Mouse (Mus musculus): ENCODE results near the gene Proser3.
"Not testable (repeated sequence)": the region's sequence is repeated elsewhere in the genome, so short reads cannot be mapped to it uniquely, and the experiment has no call there.

Proser3 gene

DNA sequence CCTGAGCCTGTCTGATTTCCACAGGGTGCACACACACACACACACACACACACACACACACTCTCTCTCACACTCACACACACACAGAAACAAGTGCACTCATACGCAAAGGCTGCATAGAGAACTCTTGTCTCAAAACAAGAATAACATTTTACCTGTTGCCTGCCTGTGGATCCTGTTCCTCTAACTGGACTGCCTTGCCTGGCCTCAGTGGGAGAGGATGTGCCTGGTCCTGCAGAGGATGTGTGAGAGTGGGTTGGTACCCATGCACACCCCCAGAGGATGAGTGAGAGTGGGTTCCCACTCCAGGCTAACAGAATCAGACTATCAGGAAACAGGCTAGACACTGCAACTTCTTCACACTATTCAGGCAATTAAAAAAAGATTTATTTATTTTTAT, 1.5 kb downstream of the Proser3 start:
- DNase-seq (ENCODE audit: inconsistent age in 2 of 2, low spot score in 1 of 2) = peak in 1 of 2 experiments; percentile 38

DNA sequence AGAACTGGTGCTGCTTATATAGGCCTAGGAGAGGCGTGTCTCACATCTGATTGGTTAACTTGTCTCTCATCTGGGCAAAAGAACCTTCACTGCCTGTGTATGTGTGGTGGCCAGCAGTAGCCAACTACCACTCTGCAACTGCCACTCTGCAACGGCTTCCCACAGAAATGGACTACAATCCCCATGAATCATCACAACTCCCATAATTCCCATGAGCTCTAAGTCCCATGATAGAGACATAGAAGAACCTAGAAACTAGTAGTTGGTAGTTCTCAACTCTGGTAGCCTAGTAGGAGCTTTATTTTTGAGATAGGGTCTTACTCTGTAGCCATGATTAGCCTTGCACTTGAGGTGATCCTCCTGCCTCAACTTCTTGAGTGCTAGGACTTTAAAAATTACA, 2.2 kb downstream of the Proser3 start:
- DNase-seq (ENCODE audit: inconsistent age in 2 of 2, low spot score in 1 of 2) = no peak

DNA sequence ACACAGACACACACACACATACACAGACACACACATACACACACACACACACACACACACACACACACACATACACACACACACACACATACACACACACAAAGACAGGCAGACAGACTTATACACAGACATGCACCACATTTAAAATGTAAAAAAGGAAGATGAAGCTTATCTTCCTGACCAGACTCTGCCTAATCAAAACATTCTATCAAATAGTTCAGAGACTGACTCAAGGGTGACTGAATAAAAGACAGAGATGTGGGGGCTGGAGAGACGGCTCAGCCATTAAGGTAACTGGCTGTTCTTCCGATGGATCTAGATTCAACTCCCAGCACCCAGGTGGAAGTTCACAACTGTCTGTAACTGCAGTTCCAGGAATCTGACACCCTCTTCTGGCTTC, 7.8 kb downstream of the Proser3 start:
- DNase-seq (ENCODE audit: inconsistent age in 2 of 2, low spot score in 1 of 2) = no peak

DNA sequence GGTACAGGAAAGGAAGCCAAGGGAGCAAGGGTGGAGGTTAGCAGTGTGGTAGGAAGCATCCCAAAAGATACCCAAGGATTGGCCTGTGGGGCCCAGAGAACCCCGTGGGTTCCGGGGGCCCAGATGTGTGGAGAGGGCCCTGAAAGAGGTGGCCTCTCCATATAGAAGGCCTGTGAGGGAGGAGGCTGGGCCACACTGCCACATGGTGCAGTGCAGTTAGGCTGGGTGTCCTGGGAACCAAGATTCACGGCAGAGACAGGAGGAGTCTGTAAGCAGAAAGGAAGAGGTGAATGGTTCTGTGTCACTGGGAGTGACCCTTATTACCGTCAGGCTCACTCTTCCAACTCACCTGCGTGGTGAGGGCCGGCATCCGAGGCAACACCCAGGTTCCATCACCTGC, 11.5 kb downstream of the Proser3 start:
- no peak for DNase-seq (ENCODE audit: inconsistent age in 2 of 2, low spot score in 1 of 2)

DNA sequence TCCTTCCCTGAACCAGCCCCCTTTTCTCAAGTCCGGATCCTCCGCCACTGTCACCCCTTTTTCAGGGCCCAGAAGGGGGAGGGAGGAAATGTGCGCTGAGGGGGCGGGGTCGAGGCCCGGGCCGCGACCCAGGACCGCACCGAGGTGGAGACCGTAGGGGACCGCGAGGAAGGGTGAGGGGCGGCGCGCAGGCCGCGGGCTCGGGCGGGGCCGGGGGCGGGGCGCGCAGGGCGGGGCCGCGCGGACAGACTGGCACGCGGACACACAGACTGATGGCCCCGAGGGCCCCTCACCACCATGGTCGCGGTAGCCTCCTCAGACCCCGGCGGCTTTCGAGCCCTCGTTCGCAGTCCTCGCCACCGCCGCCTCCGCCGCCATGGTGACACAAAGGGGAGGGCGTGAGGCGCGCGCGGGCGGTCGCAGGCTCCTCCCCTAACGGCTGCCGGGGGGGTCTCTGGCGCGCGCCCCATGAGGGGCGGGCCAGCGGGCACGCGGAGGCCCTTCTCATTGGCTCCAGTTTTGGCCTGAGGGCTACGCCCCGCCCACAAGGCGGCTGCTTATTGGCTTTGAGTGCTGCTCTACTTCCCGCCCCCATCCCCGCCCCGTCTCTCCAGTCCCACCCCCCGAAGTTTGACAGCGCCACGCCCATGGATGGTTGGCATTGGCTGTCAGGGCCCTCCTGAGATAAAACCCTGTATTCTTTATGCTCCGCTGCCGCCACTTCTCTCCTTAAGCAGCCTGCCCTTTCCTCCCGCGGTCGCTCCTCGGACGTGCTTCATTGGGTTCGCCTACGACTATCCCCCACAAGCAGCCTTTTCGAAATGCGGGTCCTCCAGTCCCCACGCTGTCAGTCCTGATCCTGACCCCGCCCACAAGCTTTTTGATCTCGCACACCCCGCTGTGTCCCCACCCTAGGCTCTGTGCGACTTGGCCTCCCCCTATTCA, 17.2 kb downstream of the Proser3 start, which contains the start of gene Arhgap33:
Gene Arhgap33 (minus strand): TSS at position 428 of the 945 bp plus-strand sequence.
- peak; percentile 97 to 98 for DNase-seq (ENCODE audit: inconsistent age in 2 of 2, low spot score in 1 of 2)

DNA sequence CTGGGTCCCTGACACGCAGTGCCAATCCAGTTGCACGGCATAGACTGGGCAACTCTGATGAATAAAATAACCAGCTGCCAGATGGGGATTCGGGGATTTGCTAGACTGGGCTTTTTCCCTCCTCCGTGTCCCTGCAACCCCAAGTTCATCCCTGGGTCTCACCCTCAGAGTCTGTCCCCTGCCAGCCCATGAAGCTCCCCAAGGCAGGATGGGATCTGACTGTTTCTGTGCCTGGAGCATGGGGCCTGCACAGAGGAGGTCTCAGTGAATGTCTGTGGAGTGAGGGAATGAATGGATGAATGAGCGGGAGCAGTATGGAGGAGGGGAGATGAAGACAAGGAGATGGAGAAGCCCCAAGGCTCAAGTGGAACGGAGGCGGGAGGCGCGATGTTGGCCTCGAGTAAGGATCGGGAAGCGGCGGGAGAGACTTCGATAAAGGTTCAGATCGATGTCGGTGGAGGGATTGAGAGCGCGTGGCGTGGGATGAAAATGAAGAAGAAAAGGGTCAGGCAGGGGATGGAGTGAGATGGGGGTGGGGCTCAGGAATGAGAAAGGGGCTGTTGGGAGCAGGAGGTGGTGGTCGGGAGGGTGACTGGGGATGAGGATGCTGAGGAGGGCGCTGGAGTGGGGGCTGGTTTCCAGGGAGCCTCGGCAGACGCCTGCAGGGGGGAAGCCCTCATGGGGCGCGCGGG, 18.0 kb downstream of the Proser3 start:
- peak in 1 of 2 experiments; percentile 34 for DNase-seq (ENCODE audit: inconsistent age in 2 of 2, low spot score in 1 of 2)

DNA sequence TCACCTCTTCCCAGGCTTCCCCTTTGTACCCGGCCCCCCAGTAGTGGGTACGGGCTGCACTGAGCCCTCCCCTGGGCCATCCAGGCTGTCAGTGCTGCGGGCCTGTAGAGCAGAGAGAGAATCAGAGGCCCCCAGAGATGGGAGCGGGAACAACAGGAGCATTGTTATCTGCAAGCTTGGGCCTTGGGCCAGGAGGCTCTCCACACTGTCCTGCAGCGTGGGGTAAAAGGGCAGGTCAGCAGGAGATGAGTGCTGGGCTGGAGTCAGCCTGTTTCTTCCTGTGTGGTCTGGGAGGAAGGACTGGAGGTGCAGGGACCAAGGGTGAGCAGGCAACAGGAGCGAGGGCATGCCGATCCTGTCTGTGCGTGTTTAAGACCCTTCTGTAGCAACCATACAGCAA, 19.2 kb downstream of the Proser3 start:
- DNase-seq (ENCODE audit: inconsistent age in 2 of 2, low spot score in 1 of 2) = peak in 1 of 2 experiments; percentile 42

DNA sequence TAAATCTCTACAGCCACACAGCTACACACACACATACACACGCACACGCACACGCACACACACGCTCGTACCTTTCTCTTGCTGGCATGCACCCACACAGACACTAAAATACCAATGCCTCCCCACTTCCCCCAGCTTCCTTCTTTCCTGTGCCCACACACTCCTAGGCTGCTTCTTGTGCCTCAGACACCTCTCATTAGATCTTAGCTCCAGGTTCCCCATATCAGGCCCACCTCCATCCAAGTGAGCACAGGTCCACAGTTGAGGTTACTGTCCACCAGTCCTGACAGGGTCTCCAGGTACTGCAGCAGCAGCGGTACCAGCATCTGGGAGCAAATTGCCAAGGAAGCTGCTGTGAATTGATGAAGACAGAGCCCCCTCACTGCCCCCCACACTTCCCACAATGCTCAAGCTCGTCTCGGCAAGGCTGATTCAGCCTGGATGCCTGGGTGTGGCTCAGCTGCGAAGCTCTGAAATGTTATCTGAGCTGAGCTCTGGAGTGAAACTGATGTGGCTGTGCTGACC, 20.7 kb downstream of the Proser3 start:
- DNase-seq (ENCODE audit: inconsistent age in 2 of 2, low spot score in 1 of 2) = no peak

DNA sequence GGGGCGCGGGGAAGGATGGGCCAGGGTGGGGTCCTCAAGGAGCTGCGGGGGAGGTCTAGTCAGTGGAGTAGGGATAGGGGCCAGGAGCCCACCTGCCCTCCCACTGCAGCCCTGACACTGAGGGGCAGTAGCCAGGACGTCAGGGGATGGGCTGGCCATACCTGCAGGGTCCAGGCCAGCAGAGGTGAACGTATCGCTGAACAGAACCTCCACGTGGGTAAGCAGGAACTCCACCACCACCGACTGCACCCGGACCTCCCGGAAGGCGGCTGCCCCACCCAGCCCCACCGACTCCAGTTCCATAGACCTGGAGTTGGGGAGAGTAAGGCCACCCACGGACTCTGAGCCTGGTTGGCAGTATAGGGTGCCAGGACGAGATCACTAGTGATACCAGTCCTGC, 25.1 kb downstream of the Proser3 start:
- no peak for DNase-seq (ENCODE audit: inconsistent age in 2 of 2, low spot score in 1 of 2)

DNA sequence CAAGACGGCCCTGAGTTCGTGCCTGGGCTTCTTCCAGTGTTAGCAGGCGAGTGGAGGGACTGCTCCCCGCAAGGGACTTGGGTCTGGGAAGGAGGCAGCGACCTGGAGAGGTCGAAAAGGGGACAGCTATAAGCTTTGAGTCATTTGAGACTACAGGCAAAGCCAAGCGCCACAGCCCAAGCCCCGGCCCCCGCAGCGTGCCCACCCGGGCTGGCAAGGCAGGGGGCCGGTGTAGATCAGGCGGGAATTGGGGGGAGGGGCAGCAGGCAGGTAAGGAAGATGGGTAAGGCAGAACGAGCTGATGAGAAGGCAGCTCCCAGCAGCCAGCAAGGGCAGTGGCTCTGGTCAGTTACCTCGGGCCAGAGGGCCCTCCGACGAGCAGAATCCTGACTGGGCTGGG, 25.7 kb downstream of the Proser3 start:
- no peak for DNase-seq (ENCODE audit: inconsistent age in 2 of 2, low spot score in 1 of 2)

DNA sequence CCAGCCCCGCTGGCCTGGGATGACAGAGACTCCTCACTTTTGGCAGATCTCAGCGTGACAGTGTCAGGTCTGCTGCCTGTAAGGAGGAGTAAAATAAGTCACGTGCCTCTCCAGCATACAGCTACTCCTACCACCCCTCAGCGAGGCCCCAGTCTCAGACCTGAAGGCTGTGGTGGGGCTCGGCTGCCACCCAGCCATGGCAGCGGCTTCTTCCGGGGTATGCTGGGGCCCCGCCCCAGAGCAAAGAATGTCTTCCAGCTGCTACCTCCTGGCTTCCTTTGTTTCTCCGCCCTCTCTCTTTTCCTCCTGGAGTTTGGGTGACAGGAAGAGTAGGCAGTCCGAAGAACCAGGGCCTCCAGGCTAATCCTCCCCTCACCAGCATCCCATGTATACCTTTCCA, 26.1 kb downstream of the Proser3 start:
- DNase-seq (ENCODE audit: inconsistent age in 2 of 2, low spot score in 1 of 2) = no peak

DNA sequence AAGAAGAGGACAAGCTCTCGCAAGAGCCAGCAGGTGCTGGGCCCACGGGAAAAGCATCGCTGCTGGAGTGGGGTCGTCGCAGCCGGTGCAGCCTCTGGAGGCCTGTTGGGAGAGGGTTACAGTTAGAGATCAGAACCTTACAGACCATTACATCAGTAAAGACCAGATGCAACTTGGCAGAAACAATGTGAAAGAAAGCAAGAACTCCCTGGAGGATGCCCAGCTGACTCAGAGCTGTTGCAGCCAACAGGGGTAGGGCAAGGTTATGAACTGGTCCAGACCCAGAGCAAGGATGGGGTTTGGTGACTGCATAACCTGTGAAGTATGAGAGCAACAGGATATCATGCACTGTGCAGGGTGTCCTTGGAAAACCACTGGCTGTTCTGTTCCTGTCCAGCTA, 27.6 kb downstream of the Proser3 start:
- DNase-seq (ENCODE audit: inconsistent age in 2 of 2, low spot score in 1 of 2) = no peak

DNA sequence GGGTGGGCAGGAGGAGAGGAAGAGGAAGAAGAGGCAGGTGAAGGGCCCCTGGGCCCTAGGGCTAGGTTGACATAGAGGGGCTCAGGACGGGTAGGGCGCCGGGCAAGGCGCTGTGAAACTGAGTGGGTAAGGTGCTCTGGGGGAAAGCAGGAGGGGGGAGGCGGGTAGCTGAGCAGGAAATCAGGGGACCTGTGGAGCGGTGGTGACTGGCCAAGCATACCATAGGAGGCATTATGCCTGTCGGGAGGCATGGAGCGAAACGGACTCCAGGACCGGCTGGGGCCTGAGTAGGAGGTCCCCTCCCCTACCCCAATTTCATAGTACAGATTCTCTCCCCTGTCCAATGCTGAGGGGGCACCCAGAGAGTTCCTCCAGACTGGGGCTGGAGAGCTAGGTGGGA, 29.2 kb downstream of the Proser3 start:
- no peak for DNase-seq (ENCODE audit: inconsistent age in 2 of 2, low spot score in 1 of 2)

DNA sequence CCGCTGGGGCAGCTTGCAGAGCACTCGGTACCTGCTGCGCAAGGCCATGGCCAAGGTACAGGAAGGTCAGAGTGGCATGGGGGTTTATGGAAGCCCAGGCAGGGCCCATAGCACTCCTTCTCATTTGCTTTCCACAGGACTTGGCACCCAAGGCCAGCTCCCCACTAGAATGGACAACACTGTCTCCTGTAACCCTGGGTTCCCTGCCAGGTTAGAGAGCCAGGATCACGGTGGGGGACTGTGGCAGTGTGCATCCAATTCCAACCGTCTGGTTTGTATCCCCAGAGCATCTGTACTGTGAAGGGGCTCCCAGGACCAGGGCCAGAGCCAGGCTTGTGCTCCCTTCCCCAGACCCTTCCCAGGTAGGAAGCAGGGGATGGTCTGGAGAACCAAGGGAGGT, 31.2 kb downstream of the Proser3 start:
- DNase-seq (ENCODE audit: inconsistent age in 2 of 2, low spot score in 1 of 2) = no peak

DNA sequence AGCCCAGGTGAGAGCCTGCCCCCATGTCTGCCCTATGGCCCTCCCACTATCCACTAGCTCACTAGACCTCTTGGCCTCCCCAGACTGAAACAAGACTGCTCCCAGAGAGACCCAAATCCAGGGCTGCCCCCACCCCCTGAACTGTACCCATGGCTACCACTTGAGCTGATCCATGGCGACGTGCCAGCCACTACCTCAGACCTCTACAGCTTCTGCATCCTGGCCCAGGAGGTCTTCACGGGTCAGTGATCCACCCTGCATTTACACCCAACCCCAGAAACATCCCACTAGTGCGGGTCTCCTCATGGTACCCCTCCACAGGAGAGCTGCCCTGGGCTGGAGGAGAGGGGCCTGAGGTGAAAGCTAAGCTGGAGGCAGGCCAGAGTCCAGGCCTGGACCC, 31.7 kb downstream of the Proser3 start:
- no peak for DNase-seq (ENCODE audit: inconsistent age in 2 of 2, low spot score in 1 of 2)

DNA sequence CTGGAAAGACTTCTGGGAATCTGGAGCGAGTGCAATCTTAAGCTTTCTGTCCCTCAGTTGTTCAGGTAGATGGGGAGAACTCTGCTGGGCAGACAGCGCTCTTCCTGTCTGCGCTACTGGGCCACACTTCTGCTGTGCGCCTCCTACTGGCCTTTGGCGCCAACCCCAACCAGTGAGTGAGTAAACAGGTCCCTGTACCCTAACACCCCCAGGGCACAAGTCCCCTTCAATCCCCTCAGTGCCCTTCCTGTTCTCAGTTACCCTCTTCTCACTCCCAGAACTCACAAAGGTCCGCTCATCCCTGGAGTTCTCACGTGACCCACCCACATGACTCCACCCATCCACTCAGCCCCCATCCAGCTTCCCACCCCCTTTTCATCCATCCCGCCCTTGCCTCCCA, 33.8 kb downstream of the Proser3 start:
- DNase-seq (ENCODE audit: inconsistent age in 2 of 2, low spot score in 1 of 2) = no peak

DNA sequence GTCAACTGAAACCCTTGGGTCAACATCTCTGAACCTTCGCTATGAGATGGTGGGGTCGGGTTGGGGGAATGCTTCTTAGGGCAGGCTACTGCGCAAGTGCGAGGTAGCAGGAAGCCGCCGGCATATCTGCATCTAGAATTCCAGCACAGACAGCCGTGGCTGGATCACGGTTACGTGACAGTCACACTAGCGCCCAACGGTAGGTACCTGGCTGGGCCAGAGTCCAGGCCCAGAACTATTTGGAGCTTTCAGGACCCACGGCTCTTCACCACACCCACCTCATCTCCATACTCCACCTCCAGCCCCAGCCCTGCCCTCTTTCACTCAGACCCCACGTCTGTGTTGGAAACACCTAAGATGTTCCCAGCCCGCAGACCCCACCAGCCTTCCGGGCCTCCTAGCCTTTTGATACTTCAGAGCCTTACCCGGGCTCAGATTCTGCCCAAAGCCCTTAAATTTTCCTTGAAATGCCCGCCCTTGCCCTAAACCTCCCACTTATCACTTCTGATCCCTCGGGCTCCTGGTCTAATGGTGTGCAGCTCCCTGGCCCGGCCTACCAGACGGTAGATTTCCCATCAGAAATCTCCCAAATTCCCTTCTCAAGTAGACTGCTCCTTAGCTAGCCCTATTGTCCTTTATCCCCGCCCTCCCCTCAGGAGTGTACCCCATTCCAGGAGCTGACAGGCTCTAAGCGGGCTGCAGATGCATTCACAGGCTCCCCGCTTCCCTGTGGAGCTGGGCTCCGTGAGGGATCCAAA, 36.9 kb downstream of the Proser3 start:
- no peak for DNase-seq (ENCODE audit: inconsistent age in 2 of 2, low spot score in 1 of 2)

DNA sequence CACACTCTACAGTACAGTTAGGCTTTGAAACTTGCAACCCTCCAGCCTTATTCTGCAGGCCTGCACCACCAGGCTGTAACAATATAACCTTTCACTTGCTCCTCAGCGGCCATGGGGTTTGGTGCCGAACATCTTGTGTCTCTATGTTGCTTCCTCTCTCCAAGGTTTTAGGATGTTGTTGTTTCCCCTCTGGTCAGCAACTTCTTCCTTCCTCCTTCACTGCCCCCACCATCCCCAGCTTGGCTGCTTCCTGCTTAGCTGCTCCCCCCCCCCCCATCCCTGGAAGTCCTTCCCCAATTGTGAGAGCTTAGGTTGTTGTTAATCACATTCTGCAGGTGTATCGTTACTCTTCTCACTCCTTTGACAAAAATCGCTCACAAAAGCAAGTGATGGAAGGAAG, 44.0 kb downstream of the Proser3 start:
- no peak for DNase-seq (ENCODE audit: inconsistent age in 2 of 2, low spot score in 1 of 2)

DNA sequence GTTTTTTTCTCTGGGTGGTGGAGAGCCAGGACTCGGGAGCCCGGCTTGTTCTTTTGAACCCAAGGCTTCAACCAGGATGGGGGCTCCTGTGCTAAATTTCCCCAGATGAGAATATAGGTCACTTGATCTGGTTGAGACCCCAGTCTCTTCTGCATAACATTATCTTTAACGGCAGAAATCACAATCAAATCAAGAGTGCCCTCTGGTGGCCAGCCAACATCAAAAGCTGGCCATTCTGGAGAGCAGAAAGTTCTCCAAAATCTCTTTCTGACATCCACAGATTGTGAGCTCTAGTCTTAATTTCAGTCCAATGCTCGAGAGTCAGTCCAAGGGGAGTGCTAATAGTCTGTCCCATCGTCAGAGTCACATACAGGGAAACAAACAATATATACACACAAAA, 50.9 kb downstream of the Proser3 start:
- DNase-seq (ENCODE audit: inconsistent age in 2 of 2, low spot score in 1 of 2) = not testable (repeated sequence)

DNA sequence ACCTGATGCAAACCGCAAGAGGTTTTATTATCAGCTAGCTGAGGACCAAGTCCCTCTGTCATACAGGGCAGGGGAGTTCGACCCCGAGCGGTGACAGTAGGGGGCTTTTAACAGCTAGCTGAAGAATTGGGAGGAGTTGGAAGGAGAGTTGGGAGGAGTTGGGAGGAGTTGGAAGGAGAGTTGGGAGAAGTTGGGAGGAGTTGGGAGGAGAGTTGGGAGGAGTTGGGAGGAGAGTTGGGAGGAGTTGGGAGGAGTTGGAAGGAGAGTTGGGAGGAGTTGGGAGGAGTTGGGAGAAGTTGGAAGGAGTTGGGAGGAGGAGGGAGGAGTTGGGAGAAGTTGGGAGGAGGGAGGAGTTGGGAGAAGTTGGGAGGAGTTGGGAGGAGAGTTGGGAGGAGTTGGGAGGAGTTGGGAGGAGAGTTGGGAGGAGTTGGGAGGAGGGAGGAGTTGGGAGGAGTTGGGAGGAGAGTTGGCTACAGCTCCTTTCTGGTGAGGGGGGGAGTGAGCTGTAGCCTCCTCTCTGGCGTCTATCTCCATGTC, 56.5 kb downstream of the Proser3 start:
- not testable (repeated sequence) for DNase-seq (ENCODE audit: inconsistent age in 2 of 2, low spot score in 1 of 2)

DNA sequence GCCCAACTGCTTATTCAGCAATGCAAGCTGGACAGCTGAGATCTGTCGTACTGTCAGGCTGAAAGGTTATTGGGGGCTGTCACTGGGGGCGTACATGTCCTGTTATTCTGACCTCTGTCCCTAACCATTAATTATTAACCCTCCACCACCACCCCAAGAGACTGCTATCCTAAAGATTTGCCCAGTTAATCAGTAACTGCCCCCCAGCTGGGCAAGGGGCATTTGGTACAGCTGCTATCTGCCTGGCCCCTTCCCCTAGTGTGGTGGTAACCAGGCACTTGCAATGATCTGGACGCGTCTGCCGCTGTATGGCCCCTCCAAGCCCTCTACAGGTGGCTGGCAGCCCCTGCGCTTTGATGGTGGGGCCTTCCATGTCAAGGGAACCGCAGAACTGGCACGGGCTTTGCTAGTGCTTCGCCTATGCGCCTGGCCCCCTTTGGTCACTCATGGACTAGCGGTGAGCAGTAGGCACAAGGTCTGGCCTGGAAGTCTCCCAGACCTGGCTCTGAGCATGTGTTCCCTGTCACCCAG, 58.6 kb downstream of the Proser3 start, which contains the start of gene Prodh2:
Gene Prodh2 (plus strand): TSS at position 222 of the 531 bp plus-strand sequence.
- DNase-seq (ENCODE audit: inconsistent age in 2 of 2, low spot score in 1 of 2) = no peak
